Mouse (Mus musculus): ENCODE measurements around the gene Dntt. TPM values are rescaled to one million over a fixed set of nuclear protein-coding genes. Genes with fewer than 3 reads are reported as not detected.

Gene Dntt
- polyA plus RNA-seq, 1 experiment from 2014 or later: 0.06 TPM

Other genes starting within 250 kb of the Dntt start
- gene Ccnj, start 198.0 kb upstream of the Dntt start, polyA plus RNA-seq (2016; fragmentation: Nextera tagmentation; extraction: Ambion mirVana): 12.3 and 14.7 TPM in 2 replicates
- 9.4 and 10.4 TPM in 2 replicates for gene Zfp518a, start 134.6 kb upstream of the Dntt start, polyA plus RNA-seq (2016; fragmentation: Nextera tagmentation; extraction: Ambion mirVana)
- gene Blnk, start 34.7 kb upstream of the Dntt start, polyA plus RNA-seq (2016; fragmentation: Nextera tagmentation; extraction: Ambion mirVana): 0.09 and 0.38 TPM in 2 replicates
- not detected in 2 replicates for gene Opalin, start 47.8 kb downstream of the Dntt start, polyA plus RNA-seq (2016; fragmentation: Nextera tagmentation; extraction: Ambion mirVana)
- 0.05 TPM in 1 of 2 replicates, not detected in the other for gene Tll2, start 177.6 kb downstream of the Dntt start, polyA plus RNA-seq (2016; fragmentation: Nextera tagmentation; extraction: Ambion mirVana)
- 112 and 123 TPM in 2 replicates for gene Tm9sf3, start 234.7 kb downstream of the Dntt start, polyA plus RNA-seq (2016; fragmentation: Nextera tagmentation; extraction: Ambion mirVana)

Data from heart, embryonic 10.5 days (tissue).